Mouse (Mus musculus): ENCODE measurements at regions not wholly inside any gene's neighbourhood (a gene's known extent, or its start where the extent isn't known, plus 50 kb on each side); places are given as distances from the start of the nearest gene placed in this dataset.

GRCm38 (mm10) chr9:23089339-23089738 lies 133.5 kb upstream of the Bmper start:
- Histone ChIP-seq H3K4me1 (ENCODE audit: control insufficient read depth, insufficient read depth, low read length) (no peaks in the 10 kb centered on the region), H3K27ac (ENCODE audit: control insufficient read depth, insufficient read depth, low read depth, low read length, poor library complexity) (no peak overlapping the region), H3K4me3 (replicated peaks; ENCODE audit: control insufficient read depth, low read depth, low read length) (no peak overlapping the region)
- no peak for TF ChIP-seq POLR2A (IDR thresholded peaks at IDR 0.05; ENCODE audit: borderline replicate concordance, control insufficient read depth, low read depth, low read length)
- TF ChIP-seq CTCF (IDR thresholded peaks at IDR 0.05; ENCODE audit: control insufficient read depth, insufficient read depth, low read length): no peak
- 74% methylated on average over 2 of the region's 2 CpGs for WGBS

GRCm38 (mm10) chr9:23097134-23097789 lies 125.6 kb upstream of the Bmper start:
- Histone ChIP-seq H3K4me1 (ENCODE audit: control insufficient read depth, insufficient read depth, low read length) (no peaks in the 10 kb centered on the region), H3K27ac (ENCODE audit: control insufficient read depth, insufficient read depth, low read depth, low read length, poor library complexity) (no peak overlapping the region), H3K4me3 (replicated peaks; ENCODE audit: control insufficient read depth, low read depth, low read length) (no peak overlapping the region)
- no peak for TF ChIP-seq POLR2A (IDR thresholded peaks at IDR 0.05; ENCODE audit: borderline replicate concordance, control insufficient read depth, low read depth, low read length)
- TF ChIP-seq CTCF (IDR thresholded peaks at IDR 0.05; ENCODE audit: control insufficient read depth, insufficient read depth, low read length): no peak
- 71% methylated on average over 11 of the region's 11 CpGs for WGBS

DNA sequence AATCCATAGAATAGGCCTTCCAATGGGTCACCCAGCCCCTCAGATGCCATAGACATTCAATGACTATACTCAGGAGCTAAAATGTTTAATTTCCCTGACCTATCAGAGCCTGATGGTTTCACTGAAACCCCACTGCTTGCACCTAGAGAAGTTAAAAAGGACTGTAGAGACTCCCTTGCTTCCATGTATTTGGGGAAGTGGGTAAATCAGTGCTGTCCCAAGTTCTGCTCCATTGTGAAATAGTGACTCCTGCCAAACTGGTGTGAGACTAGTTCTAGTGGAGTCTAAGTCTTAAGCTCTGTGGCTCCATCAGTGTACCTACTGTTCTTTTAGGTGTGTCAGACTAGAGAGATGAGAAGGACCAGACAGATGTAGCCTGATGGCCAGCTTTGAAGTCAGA lies 121.3 kb upstream of the Bmper start:
- no peak overlapping the region for H3K27ac ChIP-seq (ENCODE audit: control insufficient read depth, insufficient read depth, low read depth, low read length, poor library complexity)
- TF ChIP-seq POLR2A (IDR thresholded peaks at IDR 0.05; ENCODE audit: borderline replicate concordance, control insufficient read depth, low read depth, low read length): no peak
- no peak for TF ChIP-seq CTCF (IDR thresholded peaks at IDR 0.05; ENCODE audit: control insufficient read depth, insufficient read depth, low read length)
- no peaks in the 10 kb centered on the region for H3K4me1 ChIP-seq (ENCODE audit: control insufficient read depth, insufficient read depth, low read length)
- no peak overlapping the region for H3K4me3 ChIP-seq (replicated peaks; ENCODE audit: control insufficient read depth, low read depth, low read length)

DNA sequence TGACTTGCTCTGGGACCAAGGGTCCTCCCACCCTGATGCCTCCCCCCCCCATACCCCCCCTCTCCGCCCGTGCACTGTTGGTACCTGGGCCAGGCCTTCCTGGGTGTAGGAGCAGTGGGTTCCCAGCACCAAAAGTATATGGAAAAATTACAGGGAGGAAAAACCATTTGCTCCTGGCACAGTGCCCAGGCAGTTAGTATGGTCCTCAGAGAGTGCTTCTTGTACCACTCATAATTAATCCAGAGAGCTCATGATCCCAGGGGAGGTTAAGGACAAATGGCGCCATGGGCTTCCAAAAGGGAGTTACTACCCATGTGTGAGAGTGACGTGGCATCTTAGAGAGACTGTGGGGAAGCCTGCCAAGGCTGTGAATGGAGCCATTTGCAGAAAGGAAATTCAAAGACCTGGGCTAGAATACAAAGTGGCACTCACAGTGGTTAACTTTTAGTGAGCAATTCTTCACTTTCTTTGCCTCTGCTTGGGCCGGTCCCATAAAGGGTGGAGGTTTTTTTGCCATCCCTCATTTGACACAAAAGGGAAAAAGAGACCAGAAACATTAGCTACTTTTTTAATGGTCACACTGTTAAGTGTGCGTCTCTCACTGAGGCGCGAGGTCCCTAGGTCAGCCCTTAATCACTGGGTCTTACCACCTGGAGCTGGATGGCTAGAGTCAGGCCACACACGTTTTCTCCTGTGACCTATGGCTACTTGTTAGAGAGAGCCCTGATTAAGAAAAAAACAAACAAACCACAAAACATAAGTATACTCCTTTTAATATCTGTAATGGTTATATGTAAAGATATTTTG lies 120.7 kb upstream of the Bmper start:
- H3K27ac ChIP-seq (ENCODE audit: control insufficient read depth, insufficient read depth, low read depth, low read length, poor library complexity): no peak overlapping the region
- H3K4me3 ChIP-seq (replicated peaks; ENCODE audit: control insufficient read depth, low read depth, low read length): no peak overlapping the region
- no peak for TF ChIP-seq POLR2A (IDR thresholded peaks at IDR 0.05; ENCODE audit: borderline replicate concordance, control insufficient read depth, low read depth, low read length)
- no peak for TF ChIP-seq CTCF (IDR thresholded peaks at IDR 0.05; ENCODE audit: control insufficient read depth, insufficient read depth, low read length)
- no peaks in the 10 kb centered on the region; the same call in 1 of the 2 replicates for H3K4me1 ChIP-seq (ENCODE audit: control insufficient read depth, insufficient read depth, low read length)
- 72% methylated on average over 9 of the region's 9 CpGs for WGBS

- TF ChIP-seq CTCF (IDR thresholded peaks at IDR 0.05; ENCODE audit: control insufficient read depth, insufficient read depth, low read length) (no peak), POLR2A (IDR thresholded peaks at IDR 0.05; ENCODE audit: borderline replicate concordance, control insufficient read depth, low read depth, low read length) (no peak)
- Histone ChIP-seq H3K4me3 (replicated peaks; ENCODE audit: control insufficient read depth, low read depth, low read length) (no peak overlapping the region), H3K4me1 (ENCODE audit: control insufficient read depth, insufficient read depth, low read length) (no peaks in the 10 kb centered on the region; the same call in none of the 2 replicates), H3K27ac (ENCODE audit: control insufficient read depth, insufficient read depth, low read depth, low read length, poor library complexity) (no peak overlapping the region)
- 10% methylated on average over 6 of the region's 6 CpGs for WGBS
Observed at GRCm38 (mm10) chr9:23111500-23111899, 111.4 kb upstream of the Bmper start.

DNA sequence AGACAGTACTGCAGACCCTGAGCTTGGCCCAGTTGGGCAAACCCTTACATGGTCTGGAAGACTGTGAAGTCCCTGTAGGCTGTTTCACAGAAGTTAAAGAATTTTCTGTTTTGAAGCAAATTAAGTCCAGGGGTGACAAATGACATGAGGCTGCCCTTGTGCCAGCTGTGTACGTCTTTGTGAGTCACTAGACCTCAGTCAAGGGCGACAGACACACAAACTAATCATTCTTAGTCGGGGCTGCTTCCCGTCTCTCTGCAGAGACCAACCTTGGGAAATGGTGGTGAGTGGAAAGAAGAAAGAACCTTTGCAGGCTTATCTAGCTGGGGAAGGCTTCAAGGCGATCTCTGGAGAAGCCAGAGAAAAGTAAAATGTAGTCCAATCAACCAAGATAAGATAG lies 107.8 kb upstream of the Bmper start:
- TF ChIP-seq CTCF (IDR thresholded peaks at IDR 0.05; ENCODE audit: control insufficient read depth, insufficient read depth, low read length): no peak
- no peak for TF ChIP-seq POLR2A (IDR thresholded peaks at IDR 0.05; ENCODE audit: borderline replicate concordance, control insufficient read depth, low read depth, low read length)
- H3K4me3 ChIP-seq (replicated peaks; ENCODE audit: control insufficient read depth, low read depth, low read length): no peak overlapping the region
- 58% methylated on average over 5 of the region's 5 CpGs for WGBS
- no peaks in the 10 kb centered on the region; the same call in 1 of the 2 replicates for H3K4me1 ChIP-seq (ENCODE audit: control insufficient read depth, insufficient read depth, low read length)
- H3K27ac ChIP-seq (ENCODE audit: control insufficient read depth, insufficient read depth, low read depth, low read length, poor library complexity): no peak overlapping the region

DNA sequence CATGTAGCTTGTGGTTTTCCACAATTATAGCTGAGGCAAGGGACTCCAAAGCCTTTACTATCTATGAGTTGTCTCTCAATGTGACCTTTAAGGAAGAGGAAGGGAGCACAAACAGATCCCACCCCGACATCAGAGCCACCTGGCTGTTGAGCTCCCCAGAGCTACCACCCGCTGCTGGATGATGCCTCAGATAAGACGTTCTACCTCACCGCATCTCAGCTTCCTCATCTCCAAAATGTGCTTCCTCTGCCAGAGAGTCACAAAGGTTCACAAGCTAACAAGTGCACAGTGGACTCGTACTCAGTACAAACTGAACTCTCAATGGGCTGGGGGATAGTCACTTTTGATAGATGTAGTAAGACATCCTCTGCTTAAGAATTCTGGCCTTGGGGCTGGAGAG lies 107.3 kb upstream of the Bmper start:
- TF ChIP-seq POLR2A (IDR thresholded peaks at IDR 0.05; ENCODE audit: borderline replicate concordance, control insufficient read depth, low read depth, low read length) (no peak), CTCF (IDR thresholded peaks at IDR 0.05; ENCODE audit: control insufficient read depth, insufficient read depth, low read length) (no peak)
- H3K4me1 ChIP-seq (ENCODE audit: control insufficient read depth, insufficient read depth, low read length): no peaks in the 10 kb centered on the region; the same call in 1 of the 2 replicates
- H3K4me3 ChIP-seq (replicated peaks; ENCODE audit: control insufficient read depth, low read depth, low read length): no peak overlapping the region
- no peak overlapping the region for H3K27ac ChIP-seq (ENCODE audit: control insufficient read depth, insufficient read depth, low read depth, low read length, poor library complexity)
- WGBS: under 1% methylated on average over 5 of the region's 5 CpGs

DNA sequence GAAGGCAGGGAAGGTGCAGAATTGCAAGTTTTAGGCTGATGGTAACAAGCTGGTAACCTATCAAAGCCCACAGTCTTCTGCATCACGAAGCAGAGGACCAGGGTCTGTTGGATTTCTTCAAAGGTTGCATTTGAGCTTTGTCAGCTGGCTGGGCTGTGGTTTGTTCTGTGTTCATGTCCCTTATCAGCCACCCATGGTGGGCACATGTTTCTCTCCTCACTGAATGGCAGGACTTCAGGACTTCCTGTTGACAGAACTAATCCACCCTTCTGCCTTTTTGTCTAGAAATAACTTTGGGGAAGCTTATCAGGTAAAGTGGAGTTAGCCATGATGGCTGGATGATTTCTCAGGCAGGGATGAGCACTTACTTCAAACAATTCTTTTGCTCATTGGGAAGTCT lies 106.6 kb upstream of the Bmper start:
- TF ChIP-seq POLR2A (IDR thresholded peaks at IDR 0.05; ENCODE audit: borderline replicate concordance, control insufficient read depth, low read depth, low read length) (no peak), CTCF (IDR thresholded peaks at IDR 0.05; ENCODE audit: control insufficient read depth, insufficient read depth, low read length) (no peak)
- Histone ChIP-seq H3K27ac (ENCODE audit: control insufficient read depth, insufficient read depth, low read depth, low read length, poor library complexity) (no peak overlapping the region), H3K4me3 (replicated peaks; ENCODE audit: control insufficient read depth, low read depth, low read length) (no peak overlapping the region), H3K4me1 (ENCODE audit: control insufficient read depth, insufficient read depth, low read length) (no peaks in the 10 kb centered on the region; the same call in 1 of the 2 replicates)
- 0% methylated on average over 1 of the region's 1 CpGs for WGBS

Measured in bone marrow, adult 2 months (tissue).